Mouse (Mus musculus): ENCODE measurements around the gene Adora2b. TPM values are rescaled to one million over a fixed set of nuclear protein-coding genes. Genes with fewer than 3 reads are reported as not detected.
A peak's percentile ranks its signal among the peaks of the same experiment; 100 is the strongest.

Gene Adora2b
- polyA plus RNA-seq, 1 experiment from 2014 or later: 5.1 TPM

- no peaks in the 10 kb centered on the region for H3K9me3 ChIP-seq (replicated peaks)
- H3K4me3 ChIP-seq: no peak overlapping the region
- H3K27me3 ChIP-seq: no peaks in the 10 kb centered on the region
- WGBS: 78% methylated on average over 4 of the region's 4 CpGs
- ATAC-seq (ENCODE audit: low FRiP score): no peak
- H3K4me2 ChIP-seq (replicated peaks): no peak overlapping the region
- H3K4me1 ChIP-seq: no peaks in the 10 kb centered on the region
- H3K36me3 ChIP-seq: no peaks in the 10 kb centered on the region
- H3K9ac ChIP-seq: no peak overlapping the region
- H3K27ac ChIP-seq: no peak overlapping the region
Measured at GRCm38 (mm10) chr11:62224797-62225196, 24.0 kb upstream of the Adora2b start.

GRCm38 (mm10) chr11:62240631-62241261 lies 8.0 kb upstream of the Adora2b start:
- Histone ChIP-seq H3K9me3 (replicated peaks) (no peaks in the 10 kb centered on the region; the same call in 1 of the 2 replicates), H3K27ac (no peak overlapping the region), H3K4me2 (replicated peaks) (no peak overlapping the region), H3K27me3 (no peaks in the 10 kb centered on the region), H3K4me3 (no peak overlapping the region), H3K36me3 (no peaks in the 10 kb centered on the region), H3K4me1 (no peaks in the 10 kb centered on the region), H3K9ac (no peak overlapping the region)
- WGBS: 73% methylated on average over 12 of the region's 12 CpGs
- no peak for ATAC-seq (ENCODE audit: low FRiP score)

GRCm38 (mm10) chr11:62243871-62244270 lies 4.9 kb upstream of the Adora2b start:
- Histone ChIP-seq H3K4me3 (no peak overlapping the region), H3K9me3 (replicated peaks) (no peaks in the 10 kb centered on the region; the same call in 1 of the 2 replicates), H3K36me3 (no peaks in the 10 kb centered on the region), H3K27me3 (peaks cover 12% of the 10 kb centered on the region), H3K4me2 (replicated peaks) (no peak overlapping the region), H3K4me1 (0 out of 2 replicates have a peak, but pooled peaks cover 5% of the 10 kb centered on the region), H3K27ac (no peak overlapping the region), H3K9ac (no peak overlapping the region)
- WGBS: 88% methylated on average over 8 of the region's 8 CpGs
- no peak for ATAC-seq (ENCODE audit: low FRiP score)

- peaks cover 7% of the 10 kb centered on the region; the same call in 1 of the 2 replicates for H3K4me1 ChIP-seq
- H3K27me3 ChIP-seq: peaks cover 18% of the 10 kb centered on the region
- H3K9me3 ChIP-seq (replicated peaks): no peaks in the 10 kb centered on the region; the same call in 1 of the 2 replicates
- no peak overlapping the region for H3K4me2 ChIP-seq (replicated peaks)
- no peaks in the 10 kb centered on the region for H3K36me3 ChIP-seq
- H3K9ac ChIP-seq: no peak overlapping the region
- ATAC-seq (ENCODE audit: low FRiP score): no peak
- H3K4me3 ChIP-seq: no peak overlapping the region
- no peak overlapping the region for H3K27ac ChIP-seq
- 93% methylated on average over 4 of the region's 4 CpGs for WGBS
Measured at GRCm38 (mm10) chr11:62244471-62244870, 4.3 kb upstream of the Adora2b start.

- Histone ChIP-seq H3K9ac (peak overlapping the region; percentile 59), H3K4me2 (replicated peaks) (peak overlapping the region; percentile 99), H3K27me3 (peaks cover 39% of the 10 kb centered on the region), H3K9me3 (replicated peaks) (no peaks in the 10 kb centered on the region; the same call in 1 of the 2 replicates), H3K4me1 (peaks cover 24% of the 10 kb centered on the region), H3K27ac (no peak overlapping the region), H3K4me3 (peak overlapping the region; percentile 65), H3K36me3 (no peaks in the 10 kb centered on the region)
- 41% methylated on average over 18 of the region's 18 CpGs for WGBS
- ATAC-seq (ENCODE audit: low FRiP score): no peak; the same call in 1 of the 2 replicates
Measured at GRCm38 (mm10) chr11:62247759-62248400, 904 bp upstream of the Adora2b start.

- H3K4me3 ChIP-seq: peak overlapping the region; percentile 65
- no peak overlapping the region for H3K27ac ChIP-seq
- peak; percentile 48 for ATAC-seq (ENCODE audit: low FRiP score)
- peak overlapping the region; percentile 59 for H3K9ac ChIP-seq
- no peaks in the 10 kb centered on the region; the same call in 1 of the 2 replicates for H3K9me3 ChIP-seq (replicated peaks)
- peaks cover 39% of the 10 kb centered on the region for H3K27me3 ChIP-seq
- whole genome bisulfite sequencing: 3% methylated on average over 35 of the region's 35 CpGs
- no peaks in the 10 kb centered on the region for H3K36me3 ChIP-seq
- H3K4me1 ChIP-seq: peaks cover 24% of the 10 kb centered on the region
- H3K4me2 ChIP-seq (replicated peaks): peak overlapping the region; percentile 99
Measured at GRCm38 (mm10) chr11:62249266-62250037, 668 bp downstream of the Adora2b start.

- H3K4me2 ChIP-seq (replicated peaks): peak overlapping the region; percentile 99
- no peaks in the 10 kb centered on the region; the same call in 1 of the 2 replicates for H3K9me3 ChIP-seq (replicated peaks)
- ATAC-seq (ENCODE audit: low FRiP score): no peak
- H3K4me1 ChIP-seq: peaks cover 24% of the 10 kb centered on the region
- WGBS: 59% methylated on average over 11 of the region's 11 CpGs
- H3K27me3 ChIP-seq: peaks cover 39% of the 10 kb centered on the region
- no peaks in the 10 kb centered on the region for H3K36me3 ChIP-seq
- no peak overlapping the region for H3K9ac ChIP-seq
- H3K27ac ChIP-seq: no peak overlapping the region
- no peak overlapping the region for H3K4me3 ChIP-seq
Measured at GRCm38 (mm10) chr11:62251047-62251446, 2.3 kb downstream of the Adora2b start.

GRCm38 (mm10) chr11:62253380-62253779 lies 4.6 kb downstream of the Adora2b start:
- Histone ChIP-seq H3K9me3 (replicated peaks) (no peaks in the 10 kb centered on the region), H3K4me1 (peaks cover 20% of the 10 kb centered on the region), H3K36me3 (no peaks in the 10 kb centered on the region), H3K4me3 (no peak overlapping the region), H3K27me3 (peaks cover 28% of the 10 kb centered on the region), H3K9ac (no peak overlapping the region), H3K27ac (no peak overlapping the region), H3K4me2 (replicated peaks) (no peak overlapping the region)
- 71% methylated on average over 5 of the region's 5 CpGs for WGBS
- no peak for ATAC-seq (ENCODE audit: low FRiP score)

GRCm38 (mm10) chr11:62259214-62259613 lies 10.4 kb downstream of the Adora2b start:
- H3K4me2 ChIP-seq (replicated peaks): no peak overlapping the region
- ATAC-seq (ENCODE audit: low FRiP score): no peak
- H3K4me1 ChIP-seq: peaks cover 15% of the 10 kb centered on the region
- H3K9me3 ChIP-seq (replicated peaks): no peaks in the 10 kb centered on the region
- no peak overlapping the region for H3K27ac ChIP-seq
- H3K4me3 ChIP-seq: no peak overlapping the region
- 60% methylated on average over 5 of the region's 5 CpGs for WGBS
- H3K36me3 ChIP-seq: no peaks in the 10 kb centered on the region
- H3K9ac ChIP-seq: no peak overlapping the region
- no peaks in the 10 kb centered on the region for H3K27me3 ChIP-seq

- ATAC-seq (ENCODE audit: low FRiP score): no peak
- H3K9me3 ChIP-seq (replicated peaks): no peaks in the 10 kb centered on the region
- no peaks in the 10 kb centered on the region for H3K27me3 ChIP-seq
- H3K4me3 ChIP-seq: no peak overlapping the region
- no peak overlapping the region for H3K27ac ChIP-seq
- 72% methylated on average over 7 of the region's 7 CpGs for WGBS
- no peak overlapping the region for H3K4me2 ChIP-seq (replicated peaks)
- peaks cover 38% of the 10 kb centered on the region for H3K4me1 ChIP-seq
- no peaks in the 10 kb centered on the region for H3K36me3 ChIP-seq
- H3K9ac ChIP-seq: no peak overlapping the region
Measured at GRCm38 (mm10) chr11:62263599-62263998, 14.8 kb downstream of the Adora2b start.

- Histone ChIP-seq H3K27ac (no peak overlapping the region), H3K4me1 (peaks cover 36% of the 10 kb centered on the region), H3K4me2 (replicated peaks) (no peak overlapping the region), H3K27me3 (no peaks in the 10 kb centered on the region), H3K4me3 (no peak overlapping the region), H3K9me3 (replicated peaks) (no peaks in the 10 kb centered on the region), H3K36me3 (no peaks in the 10 kb centered on the region), H3K9ac (no peak overlapping the region)
- 72% methylated on average over 7 of the region's 7 CpGs for WGBS
- ATAC-seq (ENCODE audit: low FRiP score): no peak
Measured at GRCm38 (mm10) chr11:62264018-62264417, 15.2 kb downstream of the Adora2b start.

GRCm38 (mm10) chr11:62265642-62266041 lies 16.9 kb downstream of the Adora2b start:
- H3K27me3 ChIP-seq: no peaks in the 10 kb centered on the region
- H3K27ac ChIP-seq: peak overlapping the region; percentile 60
- no peak overlapping the region for H3K9ac ChIP-seq
- ATAC-seq (ENCODE audit: low FRiP score): no peak
- no peaks in the 10 kb centered on the region for H3K36me3 ChIP-seq
- no peak overlapping the region for H3K4me3 ChIP-seq
- peaks cover 31% of the 10 kb centered on the region for H3K4me1 ChIP-seq
- 51% methylated on average over 7 of the region's 7 CpGs for WGBS
- no peak overlapping the region for H3K4me2 ChIP-seq (replicated peaks)
- no peaks in the 10 kb centered on the region for H3K9me3 ChIP-seq (replicated peaks)
